Mouse (Mus musculus): ENCODE measurements around the gene Klkb1.

DNA sequence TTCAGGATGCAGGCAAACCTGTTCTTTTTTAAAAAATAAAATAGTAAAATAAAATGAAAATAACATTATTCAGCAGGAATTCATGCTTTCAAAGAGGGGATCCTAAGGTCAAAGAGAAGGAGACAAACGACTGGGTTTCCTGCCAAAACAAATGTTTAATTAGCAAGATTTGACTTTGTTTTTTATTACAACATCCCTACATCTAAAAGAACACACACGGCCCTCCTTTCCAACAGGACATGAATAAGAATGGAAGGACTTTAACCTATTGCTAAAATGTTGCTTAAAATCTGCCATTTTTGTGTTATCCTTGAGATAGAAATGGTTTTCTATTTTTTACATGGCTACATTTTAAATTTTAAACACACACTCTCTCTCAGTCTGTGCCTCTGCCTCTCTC is 41.5 kb downstream of the Klkb1 start:
- TF ChIP-seq POLR2A (IDR thresholded peaks at IDR 0.05; ENCODE audit: borderline replicate concordance, insufficient read depth, low read length): no peak
- TF ChIP-seq CTCF (IDR thresholded peaks at IDR 0.05; ENCODE audit: borderline replicate concordance, insufficient read depth, low read depth, low read length): no peak

All from cerebellum, adult 2 months (tissue).